Mouse (Mus musculus) thymus, adult 2 months (tissue): ENCODE measurements around the gene Rtn4ip1.

Experiments used
- CTCF ChIP-seq: fragments of 200-500 bp; IDR thresholded peaks from 2 replicates; pipeline ENCODE4 v1.5.1; 2012; ENCODE audit warnings: mild to moderate bottlenecking, control low read depth, low read length, moderate library complexity, borderline replicate concordance; ENCODE audit not compliant: control insufficient read depth, poor library complexity, insufficient read depth; ENCODE audit errors: extremely low read depth
- POLR2A ChIP-seq: fragments of 200-500 bp; IDR thresholded peaks from 2 replicates; pipeline ENCODE4 v1.6.1; 2012; ENCODE audit warnings: mild to moderate bottlenecking, low read length, control low read depth, moderate library complexity; ENCODE audit not compliant: control insufficient read depth, poor library complexity, insufficient read depth; ENCODE audit errors: extremely low read depth

DNA sequence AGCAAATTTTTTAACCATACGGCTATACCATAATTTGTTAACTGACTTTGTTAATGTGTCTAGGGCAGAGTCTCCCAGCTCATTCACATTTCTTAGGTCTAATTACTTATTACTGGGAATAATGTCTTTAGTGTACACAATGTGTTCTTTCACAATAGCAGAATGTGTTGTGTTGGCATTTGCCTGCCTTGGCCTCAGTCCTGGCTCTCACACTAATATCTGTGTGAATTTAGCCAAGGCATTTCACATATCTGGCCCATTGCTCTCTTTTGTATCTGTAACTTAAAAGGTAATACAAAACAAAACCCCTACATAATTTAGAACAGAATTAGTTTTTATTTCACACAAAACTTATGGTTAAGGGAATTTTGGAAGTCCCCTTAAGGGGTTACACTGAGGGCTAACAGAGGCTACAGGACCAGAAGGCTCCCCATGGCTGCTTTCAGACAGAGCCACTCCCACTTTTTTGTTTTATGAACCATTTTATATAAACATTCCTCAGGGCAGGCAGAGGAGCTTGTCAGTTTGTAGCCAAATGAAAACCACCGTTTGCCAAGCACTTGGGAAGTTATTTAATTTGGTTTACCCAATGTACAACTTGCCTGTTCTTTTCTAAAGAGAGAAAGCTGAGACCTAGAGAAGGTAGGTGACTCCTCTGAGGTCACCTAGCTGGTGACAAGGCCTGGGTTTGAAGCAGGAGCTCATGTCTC is 98.7 kb downstream of the Rtn4ip1 start:
- no peak for TF ChIP-seq CTCF
- no peak for TF ChIP-seq POLR2A
